Mouse (Mus musculus): ENCODE data around the gene Padi3.

Gene Padi3

DNA sequence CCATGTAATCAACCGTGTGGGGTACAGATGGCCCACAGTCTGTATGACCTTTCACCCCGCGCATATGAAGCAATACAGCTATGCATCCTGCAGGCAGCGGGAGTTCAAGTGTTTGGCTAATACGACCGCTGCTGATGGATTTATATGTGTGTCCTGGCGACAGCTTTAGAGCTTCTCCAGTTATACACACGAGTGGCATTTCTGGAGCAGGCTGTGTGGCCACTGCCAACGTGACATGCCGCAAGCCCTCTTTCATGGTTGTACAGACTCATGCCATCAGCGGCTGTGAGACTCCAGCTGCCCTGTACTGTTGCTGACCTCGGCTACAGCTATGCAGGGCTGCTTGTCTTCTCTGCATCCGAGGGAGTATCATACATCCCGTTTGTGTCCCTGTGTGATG lies 29.9 kb downstream of the Padi3 start:
- no peak for DNase-seq (ENCODE audit: low read depth)

DNA sequence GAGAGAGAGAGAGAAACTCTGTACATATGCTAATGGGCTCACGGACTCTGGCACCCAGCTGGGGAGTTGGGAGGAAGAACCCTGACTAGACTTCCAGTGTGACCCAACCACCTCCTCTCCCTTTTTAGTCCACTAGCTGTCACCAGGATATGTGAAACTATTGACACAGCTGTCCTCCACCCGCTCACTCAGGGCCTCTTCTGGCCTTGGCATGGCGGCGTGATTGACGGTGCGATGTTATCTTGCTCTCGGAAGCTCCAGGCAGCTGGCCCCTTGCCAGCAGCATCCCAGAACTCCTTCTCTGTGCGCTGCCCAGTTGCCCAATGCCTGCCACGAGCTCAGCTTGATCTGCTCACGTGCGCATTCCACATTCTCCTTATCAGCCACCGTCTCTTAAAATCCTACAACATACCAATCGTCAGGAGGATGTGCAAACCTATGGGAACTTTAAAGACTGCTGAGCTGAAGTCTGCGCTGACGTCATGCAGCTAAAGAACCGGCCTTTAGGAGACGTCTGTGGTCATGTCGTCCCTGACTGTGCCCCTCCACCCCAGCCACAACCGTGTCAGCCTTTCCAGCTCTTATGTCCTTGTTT lies 30.5 kb downstream of the Padi3 start:
- DNase-seq (ENCODE audit: low read depth), result no peak

DNA sequence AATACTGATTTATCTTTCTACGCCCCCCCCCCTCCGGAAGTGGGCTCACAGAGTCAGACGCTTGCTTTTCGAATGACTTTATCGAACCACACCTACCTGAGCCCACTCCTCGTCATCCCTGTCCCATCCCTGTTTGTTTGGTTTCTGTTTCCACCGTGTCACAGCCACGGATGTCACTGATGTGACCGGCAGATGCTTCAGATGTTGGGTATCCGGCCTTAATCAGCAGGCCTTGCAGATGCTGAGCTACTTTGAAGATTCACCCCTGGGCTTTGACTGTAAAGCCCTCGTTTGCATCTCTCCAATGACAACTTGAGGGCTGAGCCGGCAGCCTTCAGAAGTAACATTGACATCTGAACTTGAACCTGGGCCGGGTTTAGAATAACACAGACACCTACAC lies 33.8 kb downstream of the Padi3 start:
- DNase-seq (ENCODE audit: low read depth), result peak; percentile 57

DNA sequence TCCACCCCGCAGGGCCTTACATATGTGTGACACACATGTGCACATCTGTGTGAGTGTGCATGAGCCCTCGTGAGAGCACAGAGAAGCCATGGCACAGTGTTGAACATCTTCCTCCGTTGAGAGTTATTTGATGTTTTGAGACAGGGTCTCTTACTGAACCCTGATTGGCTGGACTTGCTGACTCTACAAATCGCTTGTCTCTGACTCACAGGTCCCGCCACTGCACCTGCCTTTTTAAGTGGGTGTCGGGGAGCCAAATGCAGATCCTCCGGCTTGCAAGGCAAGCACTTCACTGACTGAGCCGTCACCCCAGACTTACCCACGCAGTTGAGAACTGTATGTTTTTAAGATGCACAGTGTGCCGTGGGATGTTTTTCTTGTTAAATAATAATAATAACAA lies 34.6 kb downstream of the Padi3 start:
- DNase-seq (ENCODE audit: low read depth), result no peak

DNA sequence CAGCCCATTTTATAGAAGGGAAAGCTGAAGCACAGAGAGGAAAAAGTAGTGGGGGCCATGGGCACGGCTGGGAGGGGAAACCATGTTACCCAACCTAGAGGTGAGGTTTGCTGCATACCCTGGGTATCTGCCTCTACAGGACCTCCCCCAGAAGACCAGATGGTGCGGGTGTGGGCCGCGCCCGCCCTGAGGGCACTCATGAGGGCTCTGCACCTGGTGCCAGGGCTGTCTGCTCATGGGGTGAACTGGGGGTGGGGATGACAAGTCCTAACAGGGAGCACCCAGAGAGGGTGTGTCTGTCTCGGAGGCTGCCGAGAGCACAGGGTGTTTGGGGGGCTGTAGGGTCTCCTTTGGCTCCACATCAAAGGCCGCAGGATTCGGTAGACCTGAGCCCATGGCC lies 35.6 kb downstream of the Padi3 start:
- no peak for DNase-seq (ENCODE audit: low read depth)

DNA sequence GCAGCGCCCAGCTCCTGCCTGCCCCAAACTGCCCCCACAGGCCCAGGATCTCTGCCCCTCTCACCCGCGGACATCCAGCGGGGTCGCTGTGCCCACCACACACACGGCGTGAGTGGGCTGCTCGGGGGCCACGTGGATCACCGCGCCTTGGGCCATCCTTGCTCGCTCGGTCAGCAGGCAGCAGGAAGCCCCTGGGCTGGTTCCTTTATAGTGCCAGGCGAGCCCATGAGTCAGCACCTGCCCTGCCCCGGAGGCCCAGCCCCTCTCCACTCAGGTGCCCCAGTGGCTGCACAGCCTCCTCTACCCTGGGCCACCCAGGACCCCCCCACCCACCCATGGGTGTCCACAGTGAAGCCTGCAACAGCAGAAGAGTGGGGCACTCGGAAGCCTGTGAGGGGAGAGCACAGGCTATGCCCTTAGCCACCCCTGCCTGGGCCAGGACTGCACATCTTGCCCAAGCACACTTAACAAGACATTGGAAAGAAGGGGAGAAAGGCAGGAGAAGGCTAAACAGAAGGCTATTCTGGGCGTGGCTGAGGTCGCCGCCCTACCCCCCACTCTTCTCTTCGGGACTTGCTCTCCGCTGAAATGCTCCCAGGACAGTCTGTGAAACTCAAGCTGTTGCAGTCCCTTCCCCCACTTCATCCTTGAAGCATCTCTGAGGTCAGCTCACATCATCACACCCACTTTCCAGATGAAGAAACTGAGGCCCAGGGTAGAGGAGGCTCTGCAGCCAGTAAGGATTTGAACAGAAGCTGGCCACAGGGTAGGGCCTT lies 36.2 kb downstream of the Padi3 start, which contains the start of gene Padi4:
TSS of gene Padi4 (minus strand) at position 212 of the 776 bp plus-strand sequence.
- no peak for DNase-seq (ENCODE audit: low read depth)

DNA sequence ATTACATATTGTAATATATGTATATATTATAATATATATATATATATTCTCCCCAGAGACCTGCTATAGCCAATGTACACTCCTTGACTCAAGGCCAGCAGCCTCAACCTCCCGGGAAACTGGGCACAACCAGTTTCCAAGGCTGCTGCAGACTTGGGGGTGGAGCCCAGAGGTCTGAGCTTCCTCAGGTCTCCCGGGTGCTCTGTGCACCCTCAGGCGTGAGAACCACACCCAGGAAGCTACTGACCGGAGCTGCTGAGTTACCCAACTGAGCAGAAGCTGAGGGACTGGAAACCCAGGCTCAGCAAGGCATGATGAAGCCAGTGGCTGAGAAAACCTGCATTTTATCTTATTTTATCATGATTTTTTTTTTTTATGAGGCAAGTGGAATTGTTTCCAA lies 39.4 kb downstream of the Padi3 start:
- DNase-seq (ENCODE audit: low read depth), result no peak

DNA sequence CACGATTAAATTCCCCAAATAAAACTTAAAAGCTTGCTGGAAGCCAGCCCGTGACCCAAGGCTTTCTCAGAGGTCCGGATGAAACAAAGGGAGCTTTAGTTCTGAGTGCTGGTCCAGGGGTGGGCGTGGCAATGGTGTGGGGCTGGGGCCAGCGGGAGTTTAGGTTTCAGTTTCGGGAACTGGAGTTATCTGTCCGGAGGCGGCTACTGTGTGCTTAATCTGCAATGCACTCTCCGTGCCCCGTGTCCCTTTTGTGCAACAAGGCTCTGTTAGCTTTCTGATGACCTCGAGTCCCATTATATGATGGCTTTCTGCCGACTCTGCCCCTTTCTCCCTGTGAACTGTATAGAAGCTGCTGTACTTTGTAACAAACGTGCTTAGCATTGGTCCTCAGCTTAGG lies 40.0 kb downstream of the Padi3 start:
- no peak for DNase-seq (ENCODE audit: low read depth)

DNA sequence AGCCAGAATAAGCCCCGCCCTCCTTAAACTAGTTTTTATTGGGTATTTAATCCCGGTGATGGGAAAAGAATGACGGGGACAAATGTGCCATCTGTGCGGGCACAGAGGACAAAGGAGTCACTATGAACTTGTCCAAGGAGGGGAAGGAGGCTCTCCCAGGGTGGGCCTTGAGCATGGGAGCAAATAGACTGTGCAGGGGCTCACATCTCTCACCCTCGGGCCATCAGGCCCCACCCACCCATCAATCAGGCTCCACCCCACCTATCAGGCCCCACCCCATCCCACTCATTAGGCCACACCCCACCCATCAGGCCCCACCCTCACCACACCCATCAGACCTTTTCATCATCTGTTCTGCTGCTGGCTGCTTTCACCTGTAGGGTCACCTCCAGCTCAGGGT lies 41.5 kb downstream of the Padi3 start:
- DNase-seq (ENCODE audit: low read depth), result no peak

DNA sequence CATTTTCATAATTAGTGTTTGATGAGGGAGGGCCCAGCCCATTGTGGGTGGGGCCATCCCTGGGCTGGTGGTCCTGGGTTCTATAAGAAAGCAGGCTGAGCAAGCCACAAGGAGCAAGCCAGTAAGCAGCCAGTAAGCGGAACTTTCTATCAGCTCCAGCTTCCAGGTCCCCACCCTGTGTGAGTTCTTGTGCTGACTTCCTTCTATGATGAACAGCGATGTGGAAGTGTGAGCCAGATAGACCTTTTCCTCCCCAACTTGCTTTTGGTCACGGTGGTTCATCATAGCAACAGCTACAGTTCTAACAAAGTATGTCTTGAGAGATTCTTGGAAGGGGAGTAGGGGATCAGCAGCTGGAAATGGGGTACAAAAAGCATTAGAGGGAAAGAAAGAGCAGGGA lies 44.5 kb downstream of the Padi3 start:
- DNase-seq (ENCODE audit: low read depth), result no peak

DNA sequence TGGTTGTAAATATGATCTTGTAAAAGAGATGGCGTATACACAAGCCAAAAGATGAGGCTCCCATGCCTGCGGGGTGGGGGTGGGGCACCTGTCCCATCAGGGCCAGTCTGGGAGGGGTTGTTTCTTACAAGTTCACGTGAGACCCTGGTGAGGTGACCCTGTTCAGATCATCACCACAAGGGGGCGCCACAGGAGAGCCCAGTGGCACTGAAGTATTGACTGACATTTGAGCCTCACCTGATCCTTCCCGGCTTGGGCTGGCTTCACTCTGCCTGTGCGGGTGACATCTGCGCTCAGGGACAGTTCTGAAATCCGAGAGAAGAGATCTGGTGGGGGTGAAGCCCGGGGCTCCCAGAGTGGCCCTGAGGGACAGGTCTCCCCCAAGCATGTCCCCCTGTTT lies 47.3 kb downstream of the Padi3 start:
- DNase-seq (ENCODE audit: low read depth), result peak; percentile 85

DNA sequence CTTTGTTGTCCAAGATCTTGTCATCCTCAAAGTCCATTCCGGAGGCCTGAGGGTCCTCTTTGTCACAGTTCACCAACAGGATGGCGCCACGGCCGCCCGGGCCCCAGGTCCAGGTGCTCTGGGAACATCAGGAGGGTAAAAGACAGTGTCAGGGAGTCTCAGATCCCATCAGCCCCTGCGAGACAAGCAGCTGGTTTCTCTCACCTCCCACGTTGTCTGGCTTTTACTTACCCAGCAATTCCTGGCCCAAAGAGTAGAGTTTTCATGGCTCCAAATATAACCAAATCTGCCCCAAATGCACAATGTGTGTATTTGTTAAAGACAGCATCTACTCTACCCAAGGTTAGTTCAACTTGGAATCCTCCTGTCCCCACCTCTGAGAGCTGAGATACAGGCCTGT lies 48.8 kb downstream of the Padi3 start:
- DNase-seq (ENCODE audit: low read depth), result no peak

DNA sequence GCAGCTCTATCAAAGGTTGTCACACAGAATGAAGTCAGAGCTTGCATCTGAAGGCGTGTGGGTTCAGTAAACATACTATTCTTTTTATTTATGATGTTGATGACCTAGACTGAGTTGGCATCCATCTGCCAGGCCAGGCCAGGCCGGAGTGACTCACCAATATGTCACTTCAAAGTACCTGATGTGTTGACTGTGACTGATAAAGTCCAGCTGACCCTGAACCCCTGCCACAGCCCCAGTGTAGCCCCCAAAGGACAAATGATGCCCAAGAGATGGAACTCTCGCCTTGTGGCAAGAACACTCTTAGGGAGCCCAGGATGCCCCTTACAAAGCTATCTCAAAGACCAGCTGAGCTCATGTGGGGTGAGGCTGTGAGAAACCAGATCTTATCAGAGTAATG lies 54.6 kb downstream of the Padi3 start:
- DNase-seq (ENCODE audit: low read depth), result no peak

DNA sequence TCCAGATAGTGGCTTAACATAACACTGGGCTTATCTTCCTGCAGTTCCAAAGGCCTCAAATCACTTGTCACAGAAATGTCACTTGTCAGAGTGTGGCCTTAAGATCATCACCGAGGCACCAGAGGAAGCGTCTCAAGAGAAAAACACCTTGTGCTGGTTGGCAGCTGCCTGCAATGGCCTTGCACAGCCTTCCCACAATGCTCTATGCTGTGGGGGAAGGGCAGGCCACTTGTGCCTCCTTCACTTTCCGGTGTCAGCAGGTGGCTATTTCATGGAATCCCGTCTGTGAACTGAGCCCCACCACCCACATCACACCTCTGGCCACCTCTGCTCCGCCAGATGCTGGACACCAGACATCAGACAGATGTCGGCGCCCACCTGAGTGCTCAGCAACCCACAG lies 57.1 kb downstream of the Padi3 start:
- no peak for DNase-seq (ENCODE audit: low read depth)

DNA sequence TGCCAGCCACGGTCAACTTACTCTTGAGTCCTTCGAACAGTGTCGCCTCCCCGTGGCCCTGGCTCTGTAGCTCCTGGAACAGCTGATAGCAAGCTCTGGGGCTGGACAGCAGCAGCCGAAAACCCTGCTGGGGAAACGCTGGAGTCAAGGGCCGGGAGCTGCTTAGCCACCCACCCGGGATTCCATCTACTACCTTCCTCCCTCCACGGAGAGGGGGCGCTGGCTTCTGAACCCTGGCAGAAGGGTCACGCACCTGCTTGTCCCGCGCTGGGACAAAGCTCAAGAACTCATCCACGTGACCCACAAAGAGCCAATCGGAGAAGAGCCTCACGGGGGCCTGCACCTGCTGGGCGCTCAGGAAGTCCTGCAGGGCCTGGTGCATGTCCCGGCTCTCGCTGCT lies 60.1 kb downstream of the Padi3 start:
- DNase-seq (ENCODE audit: low read depth), result peak; percentile 78

DNA sequence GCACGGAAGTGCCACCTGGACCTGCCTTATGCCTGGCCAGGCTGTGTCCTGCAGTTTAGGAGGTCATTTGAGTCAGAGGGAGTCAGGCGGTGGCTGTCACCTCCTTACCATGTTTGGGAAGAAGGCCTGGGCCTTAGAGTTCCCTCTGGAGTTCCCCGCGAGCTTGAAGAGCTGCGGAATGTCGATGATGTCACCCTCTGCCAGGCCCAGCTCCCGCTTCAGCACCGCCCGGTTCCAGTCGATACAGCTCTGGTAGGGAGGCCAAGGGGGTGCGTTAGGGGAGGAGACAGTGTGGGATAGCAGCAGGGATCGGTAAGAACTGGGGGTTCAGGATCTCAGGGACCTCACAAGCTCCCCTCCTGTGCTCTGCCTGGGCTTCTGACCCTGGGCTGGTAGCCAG lies 62.5 kb downstream of the Padi3 start:
- DNase-seq (ENCODE audit: low read depth), result no peak

DNA sequence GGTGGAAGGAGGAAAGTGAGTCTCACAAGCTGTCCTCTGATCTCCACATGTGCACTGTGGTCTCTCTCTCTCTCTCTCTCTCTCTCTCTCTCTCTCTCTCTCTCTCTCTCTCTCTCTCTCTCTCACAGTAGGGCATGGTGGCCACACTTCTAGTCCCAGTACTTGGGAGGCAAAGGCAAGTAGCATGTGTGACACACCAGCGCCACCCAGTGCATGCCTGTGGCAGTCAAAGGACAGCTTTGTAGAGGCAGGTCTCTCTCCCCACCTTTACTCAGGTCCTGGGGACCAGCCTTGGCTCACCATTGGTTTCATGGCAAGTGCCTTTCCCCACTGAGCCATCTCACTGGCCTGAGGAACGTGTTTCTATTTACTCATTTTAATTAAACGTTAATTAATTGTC lies 65.8 kb downstream of the Padi3 start:
- DNase-seq (ENCODE audit: low read depth), result peak; percentile 64

DNA sequence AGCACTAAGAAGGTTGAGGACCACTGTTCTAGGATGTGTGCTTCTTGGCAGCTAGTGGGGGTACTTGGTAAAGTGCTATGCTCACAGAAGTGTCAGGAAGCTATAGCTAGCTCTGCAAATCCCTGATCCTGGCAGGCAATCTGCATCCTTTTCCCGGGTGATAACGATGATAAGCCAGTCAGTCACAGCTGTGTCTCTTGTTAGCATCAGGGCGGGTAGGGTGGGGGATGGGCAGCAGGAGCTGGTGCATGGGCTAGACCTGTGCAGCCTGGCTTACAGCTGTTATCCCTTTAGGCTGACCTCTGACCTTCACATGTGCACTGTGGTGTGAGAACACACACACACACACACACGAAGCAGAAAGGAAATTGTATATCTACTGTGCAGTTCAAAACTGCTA lies 67.4 kb downstream of the Padi3 start:
- no peak for DNase-seq (ENCODE audit: low read depth)

DNA sequence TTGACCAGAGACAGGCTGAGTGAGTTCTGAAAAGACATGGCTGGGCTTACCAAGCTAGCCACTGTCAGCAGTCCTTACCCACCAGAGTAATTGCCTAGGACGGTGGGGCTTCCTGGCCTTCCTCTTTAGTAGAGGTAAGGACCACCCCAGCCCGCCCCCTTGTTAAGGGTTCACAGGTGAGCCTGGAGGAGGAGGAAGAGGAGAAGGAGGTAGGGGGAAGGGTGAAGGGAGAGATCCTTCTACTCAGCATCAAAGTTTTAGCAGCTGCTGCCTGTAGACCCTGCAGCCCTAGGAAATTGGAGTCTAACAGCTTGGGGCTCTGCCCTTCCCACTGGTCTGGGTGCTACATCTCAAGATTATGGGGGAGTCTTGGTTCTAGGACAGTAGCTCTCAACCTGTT lies 67.9 kb downstream of the Padi3 start, which contains the start of gene Padi6:
TSS of gene Padi6 (minus strand) at position 101 of the 400 bp plus-strand sequence.
- no peak for DNase-seq (ENCODE audit: low read depth)

DNA sequence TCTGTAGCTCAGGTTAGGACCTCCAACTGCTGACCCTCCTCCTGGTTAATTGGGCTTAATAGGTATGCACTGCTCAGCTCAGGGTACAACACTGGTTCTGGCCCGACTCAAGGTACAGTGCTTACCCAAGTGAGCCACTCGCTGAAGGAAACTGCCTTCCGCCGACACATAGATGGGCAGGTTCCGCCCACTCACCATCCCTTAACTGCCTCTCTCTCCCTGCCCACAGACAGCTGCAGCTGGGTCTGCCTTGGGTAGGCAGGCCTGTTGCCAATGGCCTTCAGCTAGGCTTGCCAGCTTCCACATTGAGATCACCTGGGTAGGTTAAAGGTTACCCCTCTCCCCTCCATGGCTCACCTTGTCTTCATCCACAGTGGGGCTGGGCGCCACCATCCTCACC lies 69.0 kb downstream of the Padi3 start:
- DNase-seq (ENCODE audit: low read depth), result no peak

DNA sequence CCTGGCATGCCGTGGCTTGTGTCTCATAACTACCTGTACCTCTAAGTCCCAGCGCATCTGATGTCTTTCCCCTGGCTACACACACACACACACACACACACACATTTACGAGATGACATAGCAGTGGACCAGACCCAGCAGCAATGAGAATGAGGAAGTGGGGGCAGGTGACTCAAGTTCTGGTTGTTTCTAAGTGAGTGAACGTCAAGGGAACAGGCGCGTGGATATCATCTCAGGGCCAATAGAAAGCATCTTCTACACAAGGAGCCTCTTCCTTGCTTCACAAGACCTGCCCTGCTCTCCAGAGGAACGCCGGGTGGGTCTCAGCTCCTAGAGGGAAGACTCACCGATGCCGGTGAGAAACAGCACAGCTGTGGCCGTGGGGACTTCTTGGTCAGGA lies 69.8 kb downstream of the Padi3 start:
- DNase-seq (ENCODE audit: low read depth), result no peak
